Mouse (Mus musculus) midbrain, postnatal 0 days (tissue): Measurements from ENCODE around the gene Vmn2r56. TPM values are rescaled to one million over a fixed set of nuclear protein-coding genes. Genes with fewer than 3 reads are reported as not detected.
"Not testable (repeated sequence)": the region's sequence is repeated elsewhere in the genome, so short reads cannot be mapped to it uniquely, and the experiment has no call there.

Source experiments
- ATAC-seq: fragments of 200-750 bp; cut with Nextera tagmentation; 2 replicates; pipeline ENCODE4 v1.8.0; 2017; ENCODE audit warnings: moderate number of reproducible peaks, mild to moderate bottlenecking, moderate TSS enrichment, moderate library complexity; ENCODE audit not compliant: low FRiP score
- DNase-seq: peaks from one replicate; pipeline ENCODE4 v3.0.0-alpha.2; 2015; ENCODE audit warnings: low spot score
- H3K27ac ChIP-seq: fragments of 300-500 bp; sonication (generic); 2 replicates; pipeline ENCODE4 v1.5.1; 2014; ENCODE audit warnings: low read depth, mild to moderate bottlenecking, low read length, mixed read lengths
- H3K27me3 ChIP-seq: fragments of 300-500 bp; sonication (generic); 2 replicates; pipeline ENCODE4 v1.6.1; 2014; ENCODE audit warnings: low read length, control low read depth, mixed read lengths; ENCODE audit not compliant: insufficient read depth
- H3K36me3 ChIP-seq: fragments of 300-500 bp; sonication (generic); 2 replicates; pipeline ENCODE4 v1.6.1; 2014; ENCODE audit warnings: low read length, control low read depth, mixed read lengths; ENCODE audit not compliant: insufficient read depth
- H3K4me1 ChIP-seq: fragments of 300-500 bp; sonication (generic); 2 replicates; pipeline ENCODE4 v1.6.1; 2014; ENCODE audit warnings: mild to moderate bottlenecking, control low read depth, antibody characterized with exemption, low read length, mixed read lengths; ENCODE audit not compliant: insufficient read depth
- H3K4me2 ChIP-seq: fragments of 300-500 bp; sonication (generic); 2 replicates; pipeline ENCODE4 v1.6.1; 2014; ENCODE audit warnings: low read depth, mild to moderate bottlenecking, low read length, mixed read lengths; ENCODE audit not compliant: poor library complexity, severe bottlenecking
- H3K4me3 ChIP-seq: fragments of 300-500 bp; sonication (generic); 2 replicates; pipeline ENCODE4 v1.5.1; 2014; ENCODE audit warnings: low read depth, mild to moderate bottlenecking, low read length, moderate library complexity
- H3K9ac ChIP-seq: fragments of 300-500 bp; sonication (generic); replicated peaks from 2 replicates; pipeline ENCODE4 v1.6.1; 2014; ENCODE audit warnings: mild to moderate bottlenecking, low read length, moderate library complexity, mixed read lengths; ENCODE audit not compliant: poor library complexity, severe bottlenecking
- H3K9me3 ChIP-seq: fragments of 300-500 bp; sonication (generic); 2 replicates; pipeline ENCODE4 v1.6.1; 2016; ENCODE audit warnings: low read length, control low read depth
- CTCF ChIP-seq: IDR thresholded peaks from 2 replicates; pipeline ENCODE4 v1.5.1; 2016; ENCODE audit warnings: antibody characterized with exemption, mild to moderate bottlenecking
- WGBS: fragments of 180-500 bp; shearing (Covaris S2); extraction: QIAGEN DNeasy Blood & Tissue Kit; methylation state at CpG from one replicate; pipeline ENCODE4 v1.1.7; 2014; 5-methylcytosine and 5-hydroxymethylcytosine counted together
- polyA plus RNA-seq: library from polyadenylated mRNA; unstranded; fragments of >200 nt; fragmentation: Nextera tagmentation; extraction: Ambion mirVana; gene quantifications from 2 replicates; pipeline ENCODE4 v1.2.1, GENCODE M21; 2015
- total RNA-seq: library from RNA; depleted of rRNA; stranded (reverse); fragments of >200 nt; gene quantifications from 2 replicates; pipeline ENCODE4 v1.2.3, GENCODE M21; 2014; rRNA removed

Gene Vmn2r56
- total and polyA plus RNA-seq, 2 experiments from 2014 or later: 0.02 TPM; not detected in 1

DNA sequence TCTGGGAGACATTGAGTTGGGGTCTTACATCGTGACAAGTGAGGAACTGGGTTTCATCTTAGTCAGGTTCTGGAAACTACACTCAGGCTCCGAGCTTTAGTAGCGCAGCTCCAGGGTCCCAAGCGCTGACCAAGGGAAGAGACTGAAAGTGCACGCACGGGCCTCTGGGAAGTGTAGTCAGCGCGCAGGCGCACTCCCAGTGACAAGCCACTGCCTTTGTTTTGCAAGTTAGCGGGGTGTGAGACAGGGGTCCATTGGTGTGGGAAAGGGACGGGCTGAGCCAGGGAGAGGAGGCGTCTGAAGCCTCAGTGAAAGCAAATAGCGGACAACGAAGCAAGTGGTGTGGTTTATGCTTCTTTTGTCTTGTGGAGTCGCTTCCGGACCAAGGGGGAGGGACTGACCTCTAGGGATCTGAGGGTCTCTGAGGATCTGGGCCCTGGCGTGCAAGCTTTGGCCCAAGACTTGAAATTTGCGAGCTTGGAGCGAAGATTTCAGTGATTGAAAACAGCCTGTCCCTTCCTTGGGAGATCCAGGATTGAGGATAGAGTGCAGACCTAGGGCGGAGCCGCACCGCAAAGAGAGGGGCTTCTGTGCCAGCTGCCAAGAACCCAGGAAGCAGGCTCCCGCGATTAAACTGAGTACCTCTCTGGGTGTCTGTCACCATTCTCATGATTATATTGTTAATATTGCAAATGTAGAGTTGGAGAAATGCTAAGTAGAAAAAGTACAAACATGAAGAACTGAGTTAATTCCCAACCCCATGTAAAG is 14.8 kb upstream of the Vmn2r56 start:
- no peak for TF ChIP-seq CTCF
- DNase-seq: peak; percentile 41
- no peak overlapping the region for H3K9ac ChIP-seq
- no peak for ATAC-seq
- WGBS: 76% methylated on average over 24 of the region's 24 CpGs
- H3K36me3 ChIP-seq: no peaks in the 10 kb centered on the region
- H3K27me3 ChIP-seq: no peaks in the 10 kb centered on the region
- peaks cover 5% of the 10 kb centered on the region; the same call in 1 of the 2 replicates for H3K9me3 ChIP-seq
- H3K4me2 ChIP-seq: no peak overlapping the region
- no peaks in the 10 kb centered on the region for H3K4me1 ChIP-seq
- peak overlapping the region; percentile 6; the same call in 1 of the 2 replicates for H3K4me3 ChIP-seq
- H3K27ac ChIP-seq: no peak overlapping the region

GRCm38 (mm10) chr7:12684903-12685302 is 49.9 kb downstream of the Vmn2r56 start, which contains the start of gene Vmn2r55:
Gene Vmn2r55 (minus strand): TSS chr7:12685003.
- H3K36me3 ChIP-seq, H3K4me1 ChIP-seq, H3K9me3 ChIP-seq, H3K27me3 ChIP-seq, ATAC-seq, H3K4me3 ChIP-seq, DNase-seq, H3K27ac ChIP-seq, H3K9ac ChIP-seq, H3K4me2 ChIP-seq: not testable (repeated sequence)
- WGBS: 90% methylated on average over 3 of the region's 3 CpGs

DNA sequence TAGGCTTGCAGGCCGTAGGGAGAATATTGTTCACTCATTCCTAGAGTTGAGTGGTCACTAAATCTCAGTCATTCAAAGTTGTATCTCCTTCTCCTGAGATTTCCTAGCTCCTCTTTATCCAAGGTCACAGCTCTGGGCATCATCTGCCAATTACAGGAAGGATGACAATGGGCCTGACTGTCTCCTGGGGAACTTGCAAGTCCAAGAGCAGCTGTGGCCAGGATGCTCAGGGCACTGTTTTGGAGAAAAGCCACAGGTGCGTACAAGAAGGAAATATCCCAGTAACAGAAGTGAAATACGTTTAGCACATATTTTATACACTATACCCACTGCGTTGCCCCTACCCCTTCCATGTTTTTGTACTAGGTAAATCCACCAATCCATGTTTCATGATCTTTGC is 94.6 kb downstream of the Vmn2r56 start, which contains the start of gene Vmn2r54:
Gene Vmn2r54 (minus strand): TSS at position 101 of the 400 bp plus-strand sequence.
- ATAC-seq, H3K36me3 ChIP-seq, H3K4me2 ChIP-seq, H3K4me1 ChIP-seq, H3K9me3 ChIP-seq, DNase-seq, H3K27ac ChIP-seq, H3K4me3 ChIP-seq, H3K9ac ChIP-seq, H3K27me3 ChIP-seq: not testable (repeated sequence)
- 72% methylated on average over 3 of the region's 4 CpGs for WGBS

Other genes with a start within 250 kb of the Vmn2r56 start
- not detected in 2 replicates for gene 2900092C05Rik, start 222.5 kb downstream of the Vmn2r56 start, total RNA-seq
- gene 2900092C05Rik, start 222.5 kb downstream of the Vmn2r56 start, polyA plus RNA-seq: not detected in 2 replicates
- under 0.01 and 0.05 TPM in 2 replicates for gene Vmn2r53, start 126.2 kb downstream of the Vmn2r56 start, total RNA-seq
- 0.01 TPM in 1 of 2 replicates, not detected in the other for gene Vmn2r53, start 126.2 kb downstream of the Vmn2r56 start, polyA plus RNA-seq
- gene Vmn2r54, start 94.7 kb downstream of the Vmn2r56 start, total RNA-seq: not detected in 2 replicates
- gene Vmn2r54, start 94.7 kb downstream of the Vmn2r56 start, polyA plus RNA-seq: not detected in 2 replicates
- not detected in 2 replicates for gene Vmn2r55, start 50.0 kb downstream of the Vmn2r56 start, total RNA-seq
- gene Vmn2r55, start 50.0 kb downstream of the Vmn2r56 start, polyA plus RNA-seq: 0.09 TPM in 1 of 2 replicates, not detected in the other
- 19.2 and 34.3 TPM in 2 replicates for gene Zscan18, start 68.6 kb upstream of the Vmn2r56 start, total RNA-seq
- gene Zscan18, start 68.6 kb upstream of the Vmn2r56 start, polyA plus RNA-seq: 25.5 and 27.0 TPM in 2 replicates
- 16.6 and 18.6 TPM in 2 replicates for gene Zfp329, start 83.9 kb upstream of the Vmn2r56 start, total RNA-seq
- gene Zfp329, start 83.9 kb upstream of the Vmn2r56 start, polyA plus RNA-seq: 16.1 and 22.3 TPM in 2 replicates
- 11.8 and 18.4 TPM in 2 replicates for gene Zfp110, start 99.8 kb upstream of the Vmn2r56 start, total RNA-seq
- 18.1 and 19.4 TPM in 2 replicates for gene Zfp110, start 99.8 kb upstream of the Vmn2r56 start, polyA plus RNA-seq
- 16.6 and 17.9 TPM in 2 replicates for gene Zfp128, start 146.2 kb upstream of the Vmn2r56 start, total RNA-seq
- gene Zfp128, start 146.2 kb upstream of the Vmn2r56 start, polyA plus RNA-seq: 2.0 and 3.0 TPM in 2 replicates
- 4.4 and 8.3 TPM in 2 replicates for gene Zscan22, start 162.8 kb upstream of the Vmn2r56 start, total RNA-seq
- gene Zscan22, start 162.8 kb upstream of the Vmn2r56 start, polyA plus RNA-seq: 2.6 and 3.7 TPM in 2 replicates
- 1,185 and 1,542 TPM in 2 replicates for gene Rps5, start 187.3 kb upstream of the Vmn2r56 start, total RNA-seq
- gene Rps5, start 187.3 kb upstream of the Vmn2r56 start, polyA plus RNA-seq: 583 and 614 TPM in 2 replicates
- gene Rnf225, start 192.4 kb upstream of the Vmn2r56 start, total RNA-seq: 1.9 and 2.7 TPM in 2 replicates
- gene Rnf225, start 192.4 kb upstream of the Vmn2r56 start, polyA plus RNA-seq: 1.1 and 1.2 TPM in 2 replicates
- gene Zfp324, start 230.8 kb upstream of the Vmn2r56 start, total RNA-seq: 31.7 and 35.4 TPM in 2 replicates
- gene Zfp324, start 230.8 kb upstream of the Vmn2r56 start, polyA plus RNA-seq: 7.7 and 9.0 TPM in 2 replicates
- gene Zfp446, start 242.8 kb upstream of the Vmn2r56 start, total RNA-seq: 11.9 and 13.0 TPM in 2 replicates
- gene Zfp446, start 242.8 kb upstream of the Vmn2r56 start, polyA plus RNA-seq: 8.2 and 8.9 TPM in 2 replicates